Mouse (Mus musculus): ENCODE measurements at regions not wholly inside any gene's neighbourhood (a gene's known extent, or its start where the extent isn't known, plus 50 kb on each side); places are given as distances from the start of the nearest gene placed in this dataset.

DNA sequence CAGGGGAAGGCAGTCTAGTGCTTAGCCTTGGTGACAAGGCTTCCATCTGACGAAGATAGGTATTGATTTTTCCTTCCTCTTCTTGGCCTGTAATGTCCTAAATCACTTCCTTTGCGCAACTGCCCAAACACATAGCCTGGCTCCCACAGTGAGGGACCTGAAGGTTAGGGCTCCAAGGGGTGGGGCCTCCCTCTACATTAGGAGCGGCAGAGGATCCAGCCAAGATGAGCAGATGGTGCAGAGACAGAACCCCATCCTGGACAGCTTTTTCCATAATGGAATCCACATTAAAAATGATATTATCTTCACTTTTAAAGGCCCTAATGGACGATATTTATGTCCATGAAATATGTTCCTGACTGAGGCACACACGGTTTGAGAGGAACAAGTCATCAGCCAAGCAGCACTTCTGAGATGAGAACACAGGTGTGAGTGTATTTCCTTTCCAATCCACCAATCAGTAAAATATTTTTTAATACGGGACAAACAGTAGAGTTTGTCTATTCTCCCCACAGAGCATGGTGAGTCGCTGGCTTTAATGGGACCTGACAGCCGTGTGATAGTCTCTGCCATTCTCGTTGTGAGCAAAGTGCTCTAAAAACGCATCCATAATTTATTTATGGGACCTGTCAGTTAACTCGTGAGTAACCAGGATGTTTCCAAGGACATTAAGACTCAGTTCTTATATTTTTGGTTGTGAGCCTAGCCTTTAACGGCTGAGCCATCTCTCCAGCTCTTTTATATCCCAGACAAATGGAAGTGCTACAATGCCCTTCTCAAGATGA is 357.5 kb upstream of the Rnf32 start:
- no peak for TF ChIP-seq POLR2A (IDR thresholded peaks at IDR 0.05; ENCODE audit: borderline replicate concordance, extremely low read depth, insufficient read depth, insufficient read length, poor library complexity, severe bottlenecking)
- TF ChIP-seq CTCF (IDR thresholded peaks at IDR 0.05; ENCODE audit: borderline replicate concordance, extremely low read depth, insufficient read depth, insufficient read length): no peak
